Mouse (Mus musculus) neutrophil, adult 65 days (primary cell): ENCODE measurements around the gene Arfgap2. TPM values are rescaled to one million over a fixed set of nuclear protein-coding genes. Genes with fewer than 3 reads are reported as not detected.

Experiments
- total RNA-seq: library from RNA; stranded (reverse); gene quantifications from 2 replicates; pipeline ENCODE4 v1.2.4, GENCODE M21; 2023

Gene Arfgap2
- 108 and 148 TPM in 2 replicates for total RNA-seq

DNA sequence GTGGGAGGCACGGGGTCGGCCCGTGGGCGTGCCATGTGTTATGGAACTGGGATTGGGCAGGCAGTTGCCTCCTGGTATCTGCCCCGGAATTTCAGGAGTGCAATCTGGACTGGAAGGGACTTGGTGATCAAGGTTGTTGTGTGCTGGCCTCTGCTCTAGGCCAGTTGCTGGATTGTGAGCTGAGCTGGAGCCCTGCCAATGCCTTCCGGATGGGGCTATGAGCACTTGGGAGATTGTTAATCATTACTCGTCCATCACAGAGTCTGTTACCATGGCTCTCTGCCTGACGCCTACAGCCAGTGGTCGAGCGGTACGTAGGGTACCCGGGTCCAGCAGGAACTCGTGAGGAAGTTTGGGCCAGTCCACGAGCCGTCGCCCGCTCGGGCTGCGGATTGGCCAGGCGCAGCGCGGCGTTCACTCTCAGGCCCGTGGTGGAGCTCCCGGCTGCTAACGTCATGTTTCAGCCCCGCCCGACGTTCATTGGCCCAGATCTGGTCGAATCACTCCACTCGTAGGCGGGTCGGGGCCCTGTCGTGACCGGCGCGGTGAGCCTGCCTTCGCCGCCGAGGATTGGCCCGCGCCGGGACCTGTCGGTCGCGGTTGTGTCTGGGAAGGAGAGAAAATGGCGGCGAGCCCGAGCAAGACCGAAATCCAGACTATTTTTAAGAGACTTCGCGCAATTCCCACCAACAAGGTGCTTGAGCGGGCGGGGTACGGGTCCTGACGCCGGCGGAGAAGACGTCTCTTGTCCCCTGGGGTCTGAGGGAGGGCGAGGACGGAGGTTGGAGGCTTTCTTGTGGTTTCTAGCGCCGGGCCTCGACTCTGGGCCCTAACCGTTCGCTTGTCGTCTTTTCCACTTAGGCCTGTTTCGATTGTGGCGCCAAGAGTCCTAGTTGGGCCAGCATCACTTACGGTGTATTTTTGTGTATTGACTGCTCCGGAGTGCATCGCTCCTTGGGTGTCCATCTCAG lies at the start of gene Arfgap2:
Gene Arfgap2, plus strand, starts transcription at position 264 of the 971 bp plus-strand sequence.

DNA sequence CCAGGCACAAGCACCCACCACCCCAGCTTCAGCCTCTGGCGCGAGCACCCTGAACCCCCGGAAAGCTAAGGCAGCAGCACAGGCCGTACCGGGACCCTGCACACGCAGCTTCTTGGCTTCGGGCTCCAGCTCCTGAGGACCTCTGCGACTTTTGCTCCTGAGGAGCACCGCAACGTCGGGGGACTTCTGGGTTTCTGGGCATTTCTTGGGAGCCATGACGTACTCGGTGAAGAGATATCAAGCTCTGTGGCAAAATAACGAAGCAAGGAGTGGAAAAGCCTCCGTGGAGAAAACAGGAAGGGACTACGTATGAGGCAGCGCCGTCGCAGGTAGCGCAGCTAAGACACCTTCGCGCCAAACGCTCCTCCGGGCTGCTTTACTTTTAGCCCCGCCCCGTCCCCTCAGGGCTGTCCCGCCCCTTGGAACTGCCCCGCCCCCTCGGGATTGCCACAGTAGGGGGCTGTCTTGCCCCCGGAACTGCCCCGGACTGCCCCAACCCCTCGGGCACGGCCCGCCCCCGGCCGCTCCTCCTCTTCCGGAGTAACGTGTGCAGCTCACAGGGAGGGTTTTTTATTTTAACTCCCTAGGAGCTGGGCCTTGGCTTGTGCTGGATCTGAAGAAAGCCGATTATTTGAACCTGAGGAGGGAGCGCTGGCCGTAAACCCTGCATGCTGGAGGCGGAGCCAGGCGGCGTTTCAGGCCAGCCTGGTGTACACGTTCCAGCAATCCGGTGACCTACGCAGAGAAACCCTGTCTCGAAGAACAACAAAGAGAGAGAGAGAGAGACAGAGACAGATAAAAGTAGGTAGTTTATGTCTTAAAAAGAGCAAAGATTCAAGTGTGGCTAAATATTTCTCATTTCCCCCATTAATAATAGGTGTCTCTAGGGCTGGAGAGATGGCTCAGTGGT lies 27.9 kb upstream of the Arfgap2 start, which contains the start of gene Ddb2:
Gene Ddb2, minus strand, starts transcription at position 382 of the 910 bp plus-strand sequence.

DNA sequence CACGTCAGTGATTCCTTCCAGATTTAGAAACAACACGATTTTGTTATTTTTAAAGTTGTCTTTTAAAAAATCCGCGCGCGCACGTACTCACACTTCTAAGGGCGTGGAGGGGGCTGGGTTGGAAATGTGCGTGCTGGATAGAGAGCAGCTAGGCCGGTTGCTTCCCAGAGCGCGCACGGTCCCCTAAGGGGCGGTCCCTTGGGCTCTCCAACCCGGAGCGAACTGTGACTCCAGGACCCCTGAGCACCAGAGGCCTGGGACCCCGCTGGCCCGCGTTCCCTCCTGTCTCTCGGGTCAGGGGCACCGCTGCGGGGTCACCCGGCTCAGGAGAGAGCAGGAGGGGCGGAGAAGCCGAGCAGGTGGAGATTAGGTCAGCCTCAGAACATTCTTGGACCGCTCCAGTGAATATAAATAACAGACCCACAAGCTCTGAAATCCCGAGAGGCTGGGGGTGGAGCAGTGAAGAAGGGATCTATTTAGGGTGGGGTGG lies 9.1 kb upstream of the Arfgap2 start, which contains the start of gene Pacsin3:
Gene Pacsin3, plus strand, starts transcription at position 294 of the 490 bp plus-strand sequence.

Other genes with a start within 250 kb of the Arfgap2 start
- 0.44 and 0.64 TPM in 2 replicates for gene Rapsn, start 229.4 kb upstream of the Arfgap2 start, total RNA-seq
- gene Psmc3, start 211.0 kb upstream of the Arfgap2 start, total RNA-seq, result 102 and 117 TPM in 2 replicates
- gene Slc39a13, start 194.6 kb upstream of the Arfgap2 start, total RNA-seq, result 21.4 and 23.5 TPM in 2 replicates
- 494 and 571 TPM in 2 replicates for gene Spi1, start 182.6 kb upstream of the Arfgap2 start, total RNA-seq
- 2.2 and 2.8 TPM in 2 replicates for gene Mybpc3, start 146.8 kb upstream of the Arfgap2 start, total RNA-seq
- 42.8 and 60.3 TPM in 2 replicates for gene Madd, start 81.1 kb upstream of the Arfgap2 start, total RNA-seq
- gene Nr1h3, start 62.1 kb upstream of the Arfgap2 start, total RNA-seq, result 0.59 and 0.76 TPM in 2 replicates
- gene Acp2, start 62.1 kb upstream of the Arfgap2 start, total RNA-seq, result 13.5 and 16.4 TPM in 2 replicates
- gene Ddb2, start 28.0 kb upstream of the Arfgap2 start, total RNA-seq, result 6.6 and 9.3 TPM in 2 replicates
- gene Pacsin3, start 9.0 kb upstream of the Arfgap2 start, total RNA-seq, result not detected in 2 replicates
- gene 1110051M20Rik, start 179.7 kb downstream of the Arfgap2 start, total RNA-seq, result 2.7 and 5.2 TPM in 2 replicates
- 4.1 and 6.5 TPM in 2 replicates for gene Lrp4, start 192.5 kb downstream of the Arfgap2 start, total RNA-seq